Mouse (Mus musculus): ENCODE results near the gene Rimklb.

DNA sequence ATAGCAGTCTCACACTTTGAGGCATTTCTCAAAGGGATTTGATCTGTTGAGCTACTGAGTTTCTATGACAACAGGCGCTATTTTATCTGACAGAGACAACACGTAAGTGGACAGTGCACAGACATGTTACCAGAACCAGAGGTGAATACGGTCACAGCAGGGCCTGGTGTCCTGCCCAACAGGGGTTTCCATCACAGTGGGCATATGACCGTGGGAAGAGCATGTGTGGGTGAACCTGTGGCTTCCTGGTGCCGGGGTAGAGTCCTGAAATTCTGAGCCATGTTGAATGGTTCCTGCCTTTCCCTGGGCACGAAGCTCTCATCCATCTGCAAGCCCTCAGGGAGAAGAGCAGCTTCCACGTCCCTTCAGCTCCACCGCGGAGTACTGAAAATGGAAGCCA lies 98.3 kb downstream of the Rimklb start:
- TF ChIP-seq CTCF (IDR thresholded peaks at IDR 0.05; ENCODE audit: control insufficient read depth, insufficient read depth, insufficient read length), result no peak
- no peak for TF ChIP-seq MYOD1 (IDR thresholded peaks at IDR 0.05; ENCODE audit: control insufficient read depth, insufficient read length, low read depth)
- TF ChIP-seq MAX (IDR thresholded peaks at IDR 0.05), result no peak
- TF ChIP-seq MYOG (IDR thresholded peaks at IDR 0.05; ENCODE audit: control insufficient read depth, extremely low read depth, insufficient read length), result no peak
